Mouse (Mus musculus): ENCODE measurements around the gene Cmtm8. TPM values are rescaled to one million over a fixed set of nuclear protein-coding genes. Genes with fewer than 3 reads are reported as not detected.

Gene Cmtm8
- 39.6 and 42.2 TPM in 2 replicates for polyA plus RNA-seq (2015; fragmentation: Nextera tagmentation; extraction: Ambion mirVana)

DNA sequence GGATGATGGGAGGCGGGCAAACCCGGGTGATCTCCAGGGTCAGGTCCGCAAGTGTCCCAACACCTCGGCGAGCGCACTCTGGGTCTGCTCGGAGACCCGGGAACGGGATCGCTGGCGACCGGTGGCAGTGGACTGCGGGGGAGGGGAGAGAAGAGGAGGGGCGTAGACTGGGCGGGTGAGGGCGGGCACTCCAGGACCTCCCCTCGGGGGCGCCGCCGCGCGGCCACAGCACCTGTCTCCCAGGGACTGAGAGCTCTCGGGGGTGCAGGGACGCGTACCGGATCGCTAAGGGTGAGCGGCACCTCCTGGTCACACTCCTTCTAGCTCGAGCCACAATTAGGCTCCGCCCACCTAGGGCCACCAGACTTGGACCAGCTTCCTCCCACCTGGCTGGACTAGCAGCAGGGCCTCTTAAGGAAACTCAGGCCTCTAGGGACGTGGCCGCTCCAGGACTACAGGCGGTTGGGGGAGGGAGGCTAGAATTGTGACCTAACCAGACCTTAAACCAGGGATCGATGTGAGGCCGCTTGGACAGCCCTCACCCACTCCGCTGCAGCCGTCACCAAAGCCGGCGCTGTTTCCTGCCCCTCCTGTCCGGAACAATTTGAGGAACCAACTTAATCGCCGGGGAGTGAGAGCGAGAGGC, at the start of gene Cmtm8:
Cmtm8 (minus strand) TSS at position 140 of the 646 bp plus-strand sequence.
- no peaks in the 10 kb centered on the region for H3K36me3 ChIP-seq (ENCODE audit: insufficient read depth, low read length)
- H3K27ac ChIP-seq (ENCODE audit: low read length): peak within 1 kb of the TSS; percentile 72
- peaks cover 9% of the 10 kb centered on the region for H3K4me1 ChIP-seq (ENCODE audit: insufficient read depth, low read length)
- H3K4me2 ChIP-seq (replicated peaks; ENCODE audit: low read depth, low read length): peak within 1 kb of the TSS; percentile 88
- peak within 1 kb of the TSS; percentile 76 for H3K4me3 ChIP-seq (ENCODE audit: low read length)
- under 1% methylated on average over 33 of the region's 43 CpGs for WGBS
- peak; percentile 96 for ATAC-seq (ENCODE audit: low FRiP score, low TSS enrichment)
- peak within 1 kb of the TSS; percentile 78 for H3K9ac ChIP-seq (replicated peaks; ENCODE audit: low read length)
- no peaks in the 10 kb centered on the region for H3K9me3 ChIP-seq (ENCODE audit: low read length)
- H3K27me3 ChIP-seq (ENCODE audit: insufficient read depth, low read length): no peaks in the 10 kb centered on the region

GRCm38 (mm10) chr9:114892974-114893373, 49.0 kb upstream of the Cmtm8 start:
- WGBS: 79% methylated on average over 11 of the region's 11 CpGs
- Histone ChIP-seq H3K4me3 (ENCODE audit: low read length) (no peak overlapping the region), H3K4me1 (ENCODE audit: insufficient read depth, low read length) (peaks cover 9% of the 10 kb centered on the region; the same call in 1 of the 2 replicates)

GRCm38 (mm10) chr9:114890377-114890776, 46.4 kb upstream of the Cmtm8 start:
- WGBS: 12% methylated on average over 7 of the region's 7 CpGs
- H3K27ac ChIP-seq (ENCODE audit: low read length): peak overlapping the region; percentile 35; the same call in 1 of the 2 replicates

More at GRCm38 (mm10) chr9:114892974-114893373, 49.0 kb upstream of the Cmtm8 start:
- no peak overlapping the region for H3K9ac ChIP-seq (replicated peaks; ENCODE audit: low read length)
- no peaks in the 10 kb centered on the region for H3K27me3 ChIP-seq (ENCODE audit: insufficient read depth, low read length)
- no peaks in the 10 kb centered on the region; the same call in 1 of the 2 replicates for H3K9me3 ChIP-seq (ENCODE audit: low read length)
- H3K4me2 ChIP-seq (replicated peaks; ENCODE audit: low read depth, low read length): no peak overlapping the region
- no peaks in the 10 kb centered on the region for H3K36me3 ChIP-seq (ENCODE audit: insufficient read depth, low read length)
- H3K27ac ChIP-seq (ENCODE audit: low read length): no peak overlapping the region
- ATAC-seq (ENCODE audit: low FRiP score, low TSS enrichment): no peak

DNA sequence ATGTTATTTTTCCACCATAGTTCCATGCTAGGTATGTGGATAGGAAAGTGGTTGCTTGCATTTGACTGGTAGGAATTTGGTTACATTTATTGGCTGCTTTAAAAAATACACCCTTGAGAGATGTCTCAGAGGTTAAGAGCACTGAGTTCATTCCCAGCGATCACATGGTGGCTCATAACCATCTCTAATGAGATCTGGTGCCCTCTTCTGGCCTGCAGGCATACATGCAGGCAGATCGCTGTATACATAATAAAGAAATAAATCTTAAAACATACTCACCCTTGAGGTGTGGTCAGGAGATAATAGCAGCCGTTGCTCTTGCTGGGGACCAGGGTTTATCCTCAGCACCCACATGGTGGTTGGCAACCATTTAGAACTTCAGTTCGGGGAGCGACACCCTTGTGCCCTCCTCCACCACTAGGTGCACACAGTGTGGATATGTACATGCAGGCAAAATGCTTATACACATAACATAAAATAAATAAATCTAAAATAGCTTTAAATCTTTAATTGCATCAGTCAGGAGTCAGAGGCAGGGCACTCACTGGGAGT, 45.0 kb upstream of the Cmtm8 start:
- H3K27me3 ChIP-seq (ENCODE audit: insufficient read depth, low read length): no peaks in the 10 kb centered on the region

More at GRCm38 (mm10) chr9:114890377-114890776, 46.4 kb upstream of the Cmtm8 start:
- Histone ChIP-seq H3K9me3 (ENCODE audit: low read length) (peaks cover 5% of the 10 kb centered on the region; the same call in 1 of the 2 replicates), H3K4me2 (replicated peaks; ENCODE audit: low read depth, low read length) (peak overlapping the region; percentile 19; the same call in 1 of the 2 replicates), H3K36me3 (ENCODE audit: insufficient read depth, low read length) (no peaks in the 10 kb centered on the region), H3K9ac (replicated peaks; ENCODE audit: low read length) (no peak overlapping the region), H3K4me3 (ENCODE audit: low read length) (no peak overlapping the region), H3K27me3 (ENCODE audit: insufficient read depth, low read length) (no peaks in the 10 kb centered on the region), H3K4me1 (ENCODE audit: insufficient read depth, low read length) (peaks cover 9% of the 10 kb centered on the region; the same call in 1 of the 2 replicates)
- peak; percentile 85 for ATAC-seq (ENCODE audit: low FRiP score, low TSS enrichment)

DNA sequence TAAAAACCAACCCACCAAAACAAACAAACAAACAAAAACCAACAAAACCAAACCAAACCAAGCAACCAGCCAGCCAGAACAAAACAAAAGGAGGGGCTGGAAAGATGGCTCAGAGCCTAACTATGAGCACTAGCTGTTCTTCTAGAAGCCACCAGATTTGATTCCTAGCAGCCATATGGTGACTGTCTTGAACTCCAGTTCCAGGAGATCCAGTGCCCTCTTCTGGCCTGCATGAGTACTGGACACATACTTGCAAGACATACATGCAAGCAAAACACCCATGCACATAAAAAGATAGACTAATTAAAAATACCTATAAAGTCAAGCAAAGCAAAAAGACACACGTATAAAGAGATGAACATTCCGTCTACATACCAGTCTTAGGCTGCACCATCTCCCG, 43.7 kb upstream of the Cmtm8 start:
- ATAC-seq (ENCODE audit: low FRiP score, low TSS enrichment): no peak

More for the DNA sequence above, 45.0 kb upstream of the Cmtm8 start:
- no peak overlapping the region for H3K4me2 ChIP-seq (replicated peaks; ENCODE audit: low read depth, low read length)
- 93% methylated on average over 5 of the region's 5 CpGs for whole genome bisulfite sequencing
- H3K9ac ChIP-seq (replicated peaks; ENCODE audit: low read length): no peak overlapping the region
- ATAC-seq (ENCODE audit: low FRiP score, low TSS enrichment): no peak
- peaks cover 9% of the 10 kb centered on the region; the same call in 1 of the 2 replicates for H3K4me1 ChIP-seq (ENCODE audit: insufficient read depth, low read length)
- H3K9me3 ChIP-seq (ENCODE audit: low read length): peaks cover 5% of the 10 kb centered on the region; the same call in 1 of the 2 replicates
- no peak overlapping the region for H3K27ac ChIP-seq (ENCODE audit: low read length)
- no peaks in the 10 kb centered on the region for H3K36me3 ChIP-seq (ENCODE audit: insufficient read depth, low read length)
- no peak overlapping the region for H3K4me3 ChIP-seq (ENCODE audit: low read length)

DNA sequence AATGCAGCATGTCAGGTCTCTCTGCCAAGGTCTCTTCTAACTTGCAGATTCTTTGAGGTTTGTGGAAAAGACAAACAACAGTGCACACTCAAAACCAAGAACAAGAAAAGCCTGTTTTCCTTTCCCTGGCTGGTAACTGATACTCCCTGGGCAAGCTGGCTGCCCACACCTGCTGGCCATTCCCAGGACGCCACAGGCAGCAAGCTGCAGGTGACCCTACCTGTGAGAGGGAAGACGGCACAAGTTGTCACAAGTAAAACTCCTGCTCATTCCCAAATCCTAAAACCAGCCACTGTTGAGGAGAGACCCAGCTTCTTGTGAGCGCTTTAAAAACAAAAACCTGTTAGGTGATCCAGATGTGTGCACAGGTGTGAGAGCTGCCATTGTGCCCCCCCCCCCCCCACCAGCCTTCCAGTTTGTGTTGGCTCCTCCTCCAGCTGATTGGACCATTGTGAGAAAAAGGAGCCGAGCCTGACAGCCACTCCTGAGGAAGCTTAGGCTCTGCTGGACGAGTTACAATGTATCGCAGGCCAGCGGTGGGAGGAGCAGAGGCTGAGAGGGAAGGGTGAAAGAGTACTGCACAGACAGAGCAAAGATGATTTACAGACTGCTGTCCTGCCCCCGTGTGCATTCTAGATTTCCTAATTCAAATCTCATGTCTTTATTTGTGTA, 42.2 kb upstream of the Cmtm8 start:
- ATAC-seq (ENCODE audit: low FRiP score, low TSS enrichment): no peak
- 62% methylated on average over 8 of the region's 8 CpGs for WGBS
- H3K27me3 ChIP-seq (ENCODE audit: insufficient read depth, low read length): no peaks in the 10 kb centered on the region
- H3K9ac ChIP-seq (replicated peaks; ENCODE audit: low read length): no peak overlapping the region
- no peak overlapping the region for H3K4me3 ChIP-seq (ENCODE audit: low read length)
- no peak overlapping the region for H3K27ac ChIP-seq (ENCODE audit: low read length)
- H3K4me2 ChIP-seq (replicated peaks; ENCODE audit: low read depth, low read length): no peak overlapping the region
- H3K36me3 ChIP-seq (ENCODE audit: insufficient read depth, low read length): no peaks in the 10 kb centered on the region
- peaks cover 9% of the 10 kb centered on the region; the same call in 1 of the 2 replicates for H3K4me1 ChIP-seq (ENCODE audit: insufficient read depth, low read length)
- H3K9me3 ChIP-seq (ENCODE audit: low read length): peaks cover 5% of the 10 kb centered on the region; the same call in 1 of the 2 replicates

More for the DNA sequence above, 43.7 kb upstream of the Cmtm8 start:
- H3K27me3 ChIP-seq (ENCODE audit: insufficient read depth, low read length): no peaks in the 10 kb centered on the region
- no peak overlapping the region for H3K27ac ChIP-seq (ENCODE audit: low read length)
- H3K4me3 ChIP-seq (ENCODE audit: low read length): no peak overlapping the region
- WGBS: 96% methylated on average over 3 of the region's 3 CpGs
- H3K9ac ChIP-seq (replicated peaks; ENCODE audit: low read length): no peak overlapping the region
- H3K4me2 ChIP-seq (replicated peaks; ENCODE audit: low read depth, low read length): no peak overlapping the region
- peaks cover 5% of the 10 kb centered on the region; the same call in 1 of the 2 replicates for H3K9me3 ChIP-seq (ENCODE audit: low read length)
- no peaks in the 10 kb centered on the region for H3K36me3 ChIP-seq (ENCODE audit: insufficient read depth, low read length)
- peaks cover 9% of the 10 kb centered on the region; the same call in 1 of the 2 replicates for H3K4me1 ChIP-seq (ENCODE audit: insufficient read depth, low read length)

DNA sequence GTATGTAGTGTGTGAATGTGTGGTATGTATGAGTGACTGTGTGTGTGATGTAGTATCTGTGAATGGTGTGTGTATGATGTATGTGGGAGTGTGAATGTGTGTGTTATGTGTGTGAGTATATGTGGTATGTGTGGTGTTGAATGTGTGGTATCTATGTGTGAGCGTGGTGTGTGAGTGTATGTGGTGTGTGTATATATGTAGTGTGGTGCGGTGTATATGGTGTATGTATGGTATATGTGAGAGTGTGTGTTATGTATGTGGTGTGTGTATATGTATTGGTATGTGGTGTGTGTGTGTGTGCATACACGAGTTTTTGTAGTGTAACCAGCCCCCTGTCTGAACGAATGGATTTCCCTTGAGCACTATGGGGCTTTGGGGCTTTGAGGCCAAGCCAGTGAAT, 41.6 kb upstream of the Cmtm8 start:
- Histone ChIP-seq H3K27me3 (ENCODE audit: insufficient read depth, low read length) (no peaks in the 10 kb centered on the region), H3K9ac (replicated peaks; ENCODE audit: low read length) (no peak overlapping the region), H3K36me3 (ENCODE audit: insufficient read depth, low read length) (no peaks in the 10 kb centered on the region), H3K4me3 (ENCODE audit: low read length) (no peak overlapping the region), H3K9me3 (ENCODE audit: low read length) (peaks cover 5% of the 10 kb centered on the region; the same call in 1 of the 2 replicates), H3K4me2 (replicated peaks; ENCODE audit: low read depth, low read length) (no peak overlapping the region), H3K4me1 (ENCODE audit: insufficient read depth, low read length) (peaks cover 5% of the 10 kb centered on the region; the same call in 1 of the 2 replicates), H3K27ac (ENCODE audit: low read length) (no peak overlapping the region)
- 78% methylated on average over 4 of the region's 4 CpGs for WGBS
- no peak for ATAC-seq (ENCODE audit: low FRiP score, low TSS enrichment)

DNA sequence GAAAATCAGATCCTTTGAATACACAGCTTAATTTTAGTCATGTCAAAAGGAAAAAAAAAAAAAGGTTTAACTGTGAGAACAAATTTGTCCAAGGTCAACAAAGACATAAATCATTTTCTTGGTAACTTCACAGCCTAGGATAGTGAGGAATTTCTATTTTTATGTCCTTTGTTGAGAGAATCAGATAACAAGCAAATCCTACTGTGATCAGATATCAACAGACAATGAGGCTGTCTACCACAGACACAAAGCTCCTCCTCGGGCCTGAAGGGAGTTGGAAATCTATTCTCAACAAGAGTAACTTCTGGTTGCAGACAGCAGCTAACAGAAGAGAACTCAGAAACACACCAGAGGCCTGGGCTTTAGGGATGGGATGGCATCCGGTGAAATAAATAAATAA, 38.0 kb upstream of the Cmtm8 start:
- no peak for ATAC-seq (ENCODE audit: low FRiP score, low TSS enrichment)
- Histone ChIP-seq H3K27ac (ENCODE audit: low read length) (0 out of 2 replicates have a peak overlapping the region, but pooled peaks have one; percentile 50), H3K9ac (replicated peaks; ENCODE audit: low read length) (no peak overlapping the region), H3K36me3 (ENCODE audit: insufficient read depth, low read length) (no peaks in the 10 kb centered on the region), H3K9me3 (ENCODE audit: low read length) (peaks cover 5% of the 10 kb centered on the region; the same call in 1 of the 2 replicates), H3K4me1 (ENCODE audit: insufficient read depth, low read length) (no peaks in the 10 kb centered on the region), H3K4me3 (ENCODE audit: low read length) (no peak overlapping the region), H3K27me3 (ENCODE audit: insufficient read depth, low read length) (no peaks in the 10 kb centered on the region), H3K4me2 (replicated peaks; ENCODE audit: low read depth, low read length) (no peak overlapping the region)
- WGBS: 53% methylated on average over 2 of the region's 2 CpGs

- no peak for ATAC-seq (ENCODE audit: low FRiP score, low TSS enrichment)
- WGBS: 35% methylated on average over 11 of the region's 11 CpGs
Measured at GRCm38 (mm10) chr9:114855327-114855726, 11.4 kb upstream of the Cmtm8 start.

More at GRCm38 (mm10) chr9:114855327-114855726, 11.4 kb upstream of the Cmtm8 start:
- H3K36me3 ChIP-seq (ENCODE audit: insufficient read depth, low read length): no peaks in the 10 kb centered on the region
- H3K4me1 ChIP-seq (ENCODE audit: insufficient read depth, low read length): peaks cover 5% of the 10 kb centered on the region; the same call in 1 of the 2 replicates
- no peak overlapping the region for H3K4me3 ChIP-seq (ENCODE audit: low read length)
- no peaks in the 10 kb centered on the region for H3K27me3 ChIP-seq (ENCODE audit: insufficient read depth, low read length)
- no peak overlapping the region for H3K9ac ChIP-seq (replicated peaks; ENCODE audit: low read length)
- 0 out of 2 replicates have a peak overlapping the region, but pooled peaks have one; percentile 17 for H3K4me2 ChIP-seq (replicated peaks; ENCODE audit: low read depth, low read length)
- H3K27ac ChIP-seq (ENCODE audit: low read length): no peak overlapping the region
- no peaks in the 10 kb centered on the region for H3K9me3 ChIP-seq (ENCODE audit: low read length)
